Mouse (Mus musculus) right cerebral cortex, adult 18-20 months (tissue): ENCODE results near the gene Hist1h2be.
"Not testable (repeated sequence)": the region's sequence is repeated elsewhere in the genome, so short reads cannot be mapped to it uniquely, and the experiment has no call there.

ENCODE experiments used
- DNase-seq: peaks from one replicate; pipeline ENCODE4 v3.0.0; 2022; ENCODE audit warnings: mixed read lengths

The Hist1h2be gene

GRCm38 (mm10) chr13:23544787-23545120 lies 76.2 kb downstream of the Hist1h2be start:
- DNase-seq: not testable (repeated sequence)

- peak; percentile 83 for DNase-seq
Measured at GRCm38 (mm10) chr13:23543965-23544786, 76.7 kb downstream of the Hist1h2be start, which contains the start of gene Hist1h3f. Hist1h3f (plus strand) TSS chr13:23544052.

GRCm38 (mm10) chr13:23542999-23543607 lies 77.8 kb downstream of the Hist1h2be start, which contains the start of gene Hist1h2bh:
Hist1h2bh (minus strand) TSS chr13:23543392.
- DNase-seq: peak; percentile 89

GRCm38 (mm10) chr13:23542225-23542980 lies 78.5 kb downstream of the Hist1h2be start:
- DNase-seq: not testable (repeated sequence)

GRCm38 (mm10) chr13:23541497-23541896 lies 79.4 kb downstream of the Hist1h2be start:
- DNase-seq: no peak

- DNase-seq: not testable (repeated sequence)
Measured at GRCm38 (mm10) chr13:23539821-23540220, 81.1 kb downstream of the Hist1h2be start.

GRCm38 (mm10) chr13:23538249-23538648 lies 82.7 kb downstream of the Hist1h2be start:
- DNase-seq: no peak

- no peak for DNase-seq
Measured at GRCm38 (mm10) chr13:23537006-23537710, 83.8 kb downstream of the Hist1h2be start.

GRCm38 (mm10) chr13:23536076-23536822 lies 84.7 kb downstream of the Hist1h2be start:
- DNase-seq: no peak

- DNase-seq: peak; percentile 93
Measured at GRCm38 (mm10) chr13:23535137-23536075, 85.5 kb downstream of the Hist1h2be start, which contains the start of gene Hist1h3g. Hist1h3g (plus strand) TSS chr13:23535422.

GRCm38 (mm10) chr13:23534368-23535131 lies 86.4 kb downstream of the Hist1h2be start:
- DNase-seq: peak; percentile 37
